ENCODE assay signal across 16 mouse cellular contexts in the genomic region with DNA sequence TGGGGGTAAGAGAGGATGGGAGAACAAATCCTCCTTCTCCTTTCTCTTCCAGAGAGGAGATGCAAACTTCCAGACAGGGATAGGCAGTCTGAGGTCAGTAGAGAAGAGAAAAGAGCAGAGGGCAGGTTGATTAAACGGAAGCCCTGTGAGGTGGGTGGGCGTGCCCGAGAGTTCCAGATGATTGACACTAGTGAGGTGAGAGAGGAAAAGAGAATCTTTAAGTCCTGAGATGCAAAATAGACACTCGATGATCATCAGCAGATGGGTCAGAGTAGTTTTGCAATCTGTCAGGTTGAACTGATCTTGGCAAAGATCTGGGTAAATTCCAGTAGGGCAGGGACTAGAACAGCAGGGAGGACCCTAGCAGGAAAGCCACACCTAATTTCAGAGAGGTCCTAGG. TPM values are rescaled to one million over a fixed set of nuclear protein-coding genes. Genes with fewer than 3 reads are reported as not detected.
"Had no signal": no experiment of that assay in that cellular context is flagged by ENCODE, and none has a peak within 500 bp of the region (broad histone marks: within the 10 kb centered on the region; RNA-seq: fewer than 3 reads in every experiment).

No protein-coding gene starts in this region.

- H3K9me3 ChIP-seq: kidney, embryonic 15.5 days; limb, embryonic 10.5 days; midbrain, embryonic 10.5 days; neural tube, embryonic 12.5 days had no signal

- H3K27ac ChIP-seq: kidney, embryonic 15.5 days; limb, embryonic 10.5 days; liver, embryonic 14.5 days; midbrain, embryonic 10.5 days; neural tube, embryonic 12.5 days had no signal

- H3K27me3 ChIP-seq: kidney, embryonic 15.5 days; neural tube, embryonic 12.5 days had no signal

- H3K4me2 ChIP-seq: kidney, embryonic 15.5 days; neural tube, embryonic 12.5 days had no signal

- ATAC-seq: lung, postnatal 0 days had no signal

- H3K4me1 ChIP-seq: kidney, embryonic 15.5 days; limb, embryonic 10.5 days; midbrain, embryonic 10.5 days; neural tube, embryonic 12.5 days had no signal

- H3K36me3 ChIP-seq: kidney, embryonic 15.5 days; limb, embryonic 10.5 days; midbrain, embryonic 10.5 days; neural tube, embryonic 12.5 days had no signal

- H3K9ac ChIP-seq: kidney, embryonic 15.5 days; liver, embryonic 14.5 days; neural tube, embryonic 12.5 days had no signal

- DNase-seq: kidney, adult 11 months; kidney, postnatal 14 days; lung, adult 2 months; lung, postnatal 36 days; midbrain, embryonic 14.5 days; retina, postnatal 1 day; right cerebral cortex, postnatal 14 days; thymus, postnatal 4 days had no signal

- H3K4me3 ChIP-seq: kidney, embryonic 15.5 days; limb, embryonic 10.5 days; midbrain, embryonic 10.5 days; myocyte; neural tube, embryonic 12.5 days had no signal

RNA-seq across cellular contexts. Expression of gene Gimap4, which starts 19.6 kb away (rescaled TPM):
- polyA plus RNA-seq: myocyte had no signal

RNA-seq across cellular contexts. Expression of gene AI854703, which starts 38.2 kb away (rescaled TPM):
- total RNA-seq: megakaryocyte, adult 5-6 weeks had no signal

RNA-seq across cellular contexts. Expression of gene Gimap6, which starts 43.3 kb away (rescaled TPM):
- polyA plus RNA-seq: myocyte had no signal
